Mouse (Mus musculus) G1E (cell line): Measurements from ENCODE around the gene Ubald2.

Experiments
- CTCF ChIP-seq: IDR thresholded peaks from 2 replicates; pipeline ENCODE4 v1.5.1; 2012; ENCODE audit warnings: low read depth, low read length, inconsistent platforms, mixed read lengths
- POLR2AphosphoS5 ChIP-seq: IDR thresholded peaks from 2 replicates; pipeline ENCODE4 v1.6.1; 2012; ENCODE audit warnings: low read depth, low read length, inconsistent platforms; ENCODE audit not compliant: insufficient replicate concordance

GRCm38 (mm10) chr11:116443311-116443710 is 9.4 kb downstream of the Ubald2 start:
- TF ChIP-seq CTCF: no peak
- TF ChIP-seq POLR2AphosphoS5: no peak
